Mouse (Mus musculus) layer of hippocampus, adult 11-12 months (tissue): ENCODE data around the gene Nrxn3.
A peak's percentile ranks its signal among the peaks of the same experiment; 100 is the strongest.

Experiments
- DNase-seq: peaks from one replicate; pipeline ENCODE4 v3.0.0; 2022; ENCODE audit warnings: low spot score

Nrxn3 gene

GRCm38 (mm10) chr12:88722691-88723070, at the start of gene Nrxn3:
TSS of gene Nrxn3 (plus strand) at chr12:88722876.
- peak; percentile 75 for DNase-seq

DNA sequence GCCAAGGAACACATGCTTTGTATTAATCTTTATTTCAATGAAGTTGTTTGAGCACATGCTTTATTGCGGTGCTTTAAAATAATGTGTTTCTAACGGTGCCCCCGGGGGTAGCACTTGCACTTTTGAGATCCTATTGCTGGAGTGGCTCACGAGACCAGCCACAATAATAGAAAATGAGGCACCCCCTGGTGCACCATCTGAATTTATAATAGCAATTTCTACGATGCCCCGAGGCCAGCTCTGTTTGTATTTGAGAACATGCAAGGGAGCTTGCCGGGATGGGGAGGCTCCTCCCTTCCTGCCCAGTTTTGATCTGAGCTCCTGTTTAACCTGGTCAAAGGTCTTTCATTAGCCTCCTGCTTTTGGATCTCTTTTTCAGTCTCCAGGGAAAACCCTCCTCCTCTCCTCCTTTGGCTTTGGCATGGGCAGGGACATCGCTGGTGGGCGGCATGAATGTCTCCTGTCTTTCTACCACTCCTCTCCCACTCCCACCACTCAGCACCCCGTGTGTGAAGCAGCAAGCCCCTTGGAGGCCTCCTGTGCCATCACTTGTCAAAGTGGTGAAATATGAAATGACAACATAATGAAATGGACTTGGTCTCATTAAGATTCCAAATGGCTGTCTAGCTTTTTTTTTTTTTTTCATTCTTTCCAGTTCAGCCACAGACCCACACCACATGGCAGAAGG, 18.4 kb upstream of the Nrxn3 start:
- no peak for DNase-seq

DNA sequence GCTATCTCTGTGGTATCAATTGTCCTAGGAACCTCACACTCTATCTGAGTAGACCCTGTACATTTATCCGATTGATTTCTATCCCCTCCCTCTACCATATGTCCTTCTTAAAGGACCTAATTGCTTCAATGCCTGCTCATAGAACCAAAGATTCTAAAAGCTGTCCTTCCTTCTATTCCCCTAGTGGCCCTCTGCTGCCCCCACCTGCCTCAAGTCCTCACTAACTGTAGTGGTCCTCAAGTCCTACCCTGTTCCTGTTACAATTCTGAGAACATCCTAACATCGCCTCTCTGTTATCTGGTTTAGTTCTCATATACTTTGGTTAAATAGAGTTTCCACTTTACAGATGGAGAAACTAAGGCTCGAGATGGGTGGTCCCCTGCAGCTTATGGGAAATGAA, 16.7 kb upstream of the Nrxn3 start:
- no peak for DNase-seq

GRCm38 (mm10) chr12:88707786-88708185, 14.9 kb upstream of the Nrxn3 start:
- DNase-seq, result no peak

- DNase-seq, result no peak
Observed at GRCm38 (mm10) chr12:88709223-88709622, 13.5 kb upstream of the Nrxn3 start.

DNA sequence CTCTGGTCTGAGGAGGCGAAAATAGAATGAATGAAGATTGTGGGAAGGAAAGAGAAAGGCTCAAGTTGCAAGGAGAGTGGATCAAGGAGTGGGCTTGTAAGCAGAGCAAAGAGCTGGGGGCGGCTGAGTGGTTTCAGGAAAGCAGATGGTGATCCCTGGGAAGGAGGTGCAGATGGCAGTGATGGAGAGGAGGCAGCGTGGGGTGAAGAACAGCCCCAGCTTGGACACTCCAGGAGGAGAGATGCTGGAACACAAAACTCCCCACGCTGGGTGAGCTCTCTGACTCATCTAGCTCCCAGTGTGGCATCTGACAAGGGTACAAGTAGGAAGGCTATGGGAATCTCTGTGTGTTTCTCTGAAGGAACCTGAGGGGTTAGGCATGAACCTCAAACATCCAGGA, 9.2 kb upstream of the Nrxn3 start:
- DNase-seq, result peak; percentile 45

- no peak for DNase-seq
Observed at GRCm38 (mm10) chr12:88722031-88722690, 515 bp upstream of the Nrxn3 start.

DNA sequence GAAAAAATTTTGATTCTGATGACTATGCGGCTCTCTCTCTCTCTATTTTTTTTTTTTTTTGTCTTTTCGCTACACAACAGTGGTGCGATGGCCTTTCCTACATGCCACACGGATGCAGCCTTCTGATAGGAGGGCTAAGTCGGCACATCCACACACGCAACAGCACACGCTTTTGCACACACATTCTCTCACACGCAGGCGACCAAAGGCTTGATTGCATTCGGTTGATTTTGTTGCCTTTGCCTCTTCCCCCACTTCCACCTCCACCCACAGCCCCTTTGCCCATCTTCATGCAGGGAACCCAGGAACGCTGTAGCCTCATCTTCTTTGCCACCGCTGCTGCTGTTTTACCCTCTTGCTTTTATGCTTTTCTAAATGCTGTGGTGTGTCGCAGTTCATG, 3.6 kb downstream of the Nrxn3 start:
- no peak for DNase-seq

DNA sequence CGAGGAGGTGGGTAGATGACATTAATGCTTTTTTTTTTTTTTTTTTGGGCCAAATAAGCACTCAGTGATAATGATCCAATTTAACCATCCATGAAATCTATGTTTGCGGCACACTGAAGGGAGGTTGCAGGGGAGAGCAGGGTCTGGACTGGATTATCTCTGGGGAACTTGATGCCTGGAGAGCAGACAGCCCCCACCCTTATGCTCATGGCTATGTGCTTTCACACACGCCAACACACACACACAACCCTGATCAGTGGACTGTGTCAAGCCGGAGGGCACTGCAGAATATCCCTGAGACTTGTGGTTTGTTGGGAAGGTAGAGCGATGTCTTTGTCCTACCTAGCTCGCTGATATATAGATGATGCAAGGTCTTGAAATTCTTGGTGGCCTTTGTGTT, 4.1 kb downstream of the Nrxn3 start:
- no peak for DNase-seq

- DNase-seq, result no peak
Observed at GRCm38 (mm10) chr12:88730720-88731119, 8.0 kb downstream of the Nrxn3 start.

GRCm38 (mm10) chr12:88735045-88735444, 12.4 kb downstream of the Nrxn3 start:
- DNase-seq, result no peak

- DNase-seq, result peak; percentile 28
Observed at GRCm38 (mm10) chr12:88737081-88737480, 14.4 kb downstream of the Nrxn3 start.

DNA sequence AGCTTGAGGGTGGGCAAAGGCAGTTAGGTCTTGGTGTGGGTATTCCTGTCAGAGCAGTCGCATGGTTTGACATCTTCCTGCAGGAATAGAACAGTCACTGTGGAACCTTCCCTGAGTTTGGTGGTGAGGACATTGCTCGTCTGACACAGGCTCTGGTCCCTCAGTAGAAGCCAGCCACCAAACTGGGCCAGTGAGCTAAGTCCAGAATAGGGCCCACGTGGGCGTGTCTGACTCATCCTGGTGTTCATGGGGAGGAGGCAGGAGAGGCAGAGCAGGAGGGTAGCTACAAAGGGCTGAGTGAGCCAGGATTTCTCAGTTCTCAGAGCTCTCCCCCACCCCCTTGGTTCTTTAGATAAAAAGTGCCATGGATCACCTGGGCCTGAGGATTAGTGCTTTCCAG, 15.9 kb downstream of the Nrxn3 start:
- DNase-seq, result peak; percentile 47

GRCm38 (mm10) chr12:88746788-88747187, 24.1 kb downstream of the Nrxn3 start:
- DNase-seq, result no peak

DNA sequence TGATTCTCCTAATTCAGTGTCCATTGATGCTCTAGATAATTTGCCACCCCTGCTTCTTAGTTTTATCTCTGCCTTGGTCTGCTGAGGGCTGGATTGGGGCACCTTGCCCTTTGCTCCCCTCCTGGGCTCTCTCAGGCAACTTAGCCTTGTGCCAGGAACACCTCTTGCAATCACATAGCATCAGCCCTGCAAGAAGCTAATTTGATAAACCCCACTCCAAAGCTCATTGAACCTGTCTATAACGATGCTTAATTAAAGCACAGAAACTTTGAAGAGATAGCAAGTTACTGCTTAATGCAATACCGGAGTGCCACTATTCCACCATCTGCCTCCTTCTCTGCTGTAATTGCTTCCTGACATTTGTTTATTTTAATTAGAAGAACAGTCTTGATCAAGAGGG, 42.1 kb downstream of the Nrxn3 start:
- no peak for DNase-seq

- no peak for DNase-seq
Observed at GRCm38 (mm10) chr12:88774666-88775065, 52.0 kb downstream of the Nrxn3 start.

- DNase-seq, result peak; percentile 15
Observed at GRCm38 (mm10) chr12:88778036-88778435, 55.4 kb downstream of the Nrxn3 start.

DNA sequence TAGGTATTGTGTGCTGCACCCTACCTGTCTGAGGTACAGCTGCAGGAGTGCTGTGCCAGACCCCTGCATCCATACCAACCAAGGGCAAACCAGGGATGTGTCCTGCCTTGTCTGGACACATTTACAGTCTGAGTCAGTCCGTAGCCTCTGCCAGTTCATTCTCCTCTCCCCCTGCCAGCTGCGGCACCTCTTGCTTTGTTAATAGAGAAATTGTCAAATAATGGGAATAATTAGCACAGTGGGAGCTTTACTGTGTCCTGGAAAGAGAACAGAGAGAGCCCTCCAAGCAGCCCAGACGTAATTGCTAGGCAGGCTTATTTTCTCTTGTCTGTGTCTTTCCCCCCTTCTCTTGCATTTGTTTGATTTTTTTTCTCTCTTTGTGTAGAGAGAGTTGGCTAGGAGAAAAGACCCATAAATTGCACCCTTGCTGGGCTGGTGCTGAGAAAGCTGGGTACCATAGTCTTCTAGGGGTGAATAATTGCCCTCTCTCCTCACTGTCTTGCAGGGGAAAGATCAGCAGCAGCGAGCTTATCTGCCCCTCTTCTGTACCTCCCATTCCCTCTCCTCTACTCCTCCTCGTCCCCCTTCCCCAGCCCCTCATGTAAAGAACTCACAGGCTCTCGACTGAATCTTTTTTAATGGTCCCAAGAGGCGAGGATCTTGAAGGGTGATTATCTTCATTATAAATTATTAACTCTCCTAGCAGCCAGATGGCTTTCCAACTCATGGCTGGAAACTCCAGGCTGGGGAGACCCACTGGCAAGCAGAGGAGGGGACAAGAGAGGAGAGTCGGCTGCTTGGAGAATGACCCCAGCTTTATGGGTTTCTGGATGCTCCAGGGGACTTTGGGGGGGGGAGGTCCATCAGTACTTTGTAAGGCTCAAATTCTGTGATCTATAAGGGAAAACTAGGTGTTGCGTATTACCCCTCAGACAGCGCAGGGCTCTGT, 61.8 kb downstream of the Nrxn3 start:
- no peak for DNase-seq

DNA sequence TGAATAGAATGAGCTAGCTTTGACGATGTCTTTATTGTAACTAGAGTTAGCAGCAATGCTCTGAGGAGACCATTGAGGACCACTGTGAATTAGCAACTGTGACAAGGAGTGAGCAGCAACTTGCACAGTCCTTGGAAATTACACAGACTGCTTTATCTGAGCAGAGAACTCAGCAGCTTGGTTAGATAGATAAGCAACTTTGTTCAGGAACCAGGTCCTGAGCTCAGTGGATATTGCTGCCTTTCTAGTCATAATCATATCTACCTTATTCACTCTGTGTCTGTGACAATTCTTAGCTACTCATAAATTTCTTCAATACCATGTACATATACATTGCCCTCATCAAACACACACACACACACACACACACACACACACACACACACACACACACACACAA, 70.6 kb downstream of the Nrxn3 start:
- DNase-seq, result no peak

DNA sequence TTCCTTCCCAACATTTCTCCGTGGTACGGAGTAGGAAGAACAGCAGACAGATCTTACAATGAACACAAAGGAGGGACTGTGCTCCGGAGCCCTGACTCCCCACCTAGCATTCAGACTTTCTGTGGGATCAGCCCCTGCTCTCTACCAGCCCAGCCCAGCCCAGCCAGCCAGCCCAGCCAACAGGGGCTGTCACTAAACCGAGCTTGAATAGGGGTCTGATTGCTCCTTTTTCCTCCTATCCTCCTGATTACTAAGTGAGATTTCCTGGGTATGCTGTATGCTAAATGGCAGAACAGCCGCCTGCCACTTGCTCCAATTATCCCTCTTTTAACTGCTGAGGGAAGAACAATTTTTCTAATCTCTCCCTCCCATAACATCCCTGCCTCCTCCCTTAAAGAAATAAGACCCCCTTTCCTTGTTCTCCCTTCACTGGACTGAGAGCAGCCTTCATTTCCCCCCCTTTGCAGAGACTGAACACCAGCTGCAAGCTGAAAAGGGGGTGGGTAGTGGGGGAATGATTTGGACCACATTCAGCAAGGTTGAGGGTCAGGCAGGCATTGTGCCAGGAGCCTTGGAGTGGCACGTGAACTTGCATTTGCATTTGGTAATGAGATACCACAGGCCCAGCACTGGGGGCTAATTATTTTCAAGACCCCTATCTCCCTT, 78.4 kb downstream of the Nrxn3 start:
- DNase-seq, result no peak

DNA sequence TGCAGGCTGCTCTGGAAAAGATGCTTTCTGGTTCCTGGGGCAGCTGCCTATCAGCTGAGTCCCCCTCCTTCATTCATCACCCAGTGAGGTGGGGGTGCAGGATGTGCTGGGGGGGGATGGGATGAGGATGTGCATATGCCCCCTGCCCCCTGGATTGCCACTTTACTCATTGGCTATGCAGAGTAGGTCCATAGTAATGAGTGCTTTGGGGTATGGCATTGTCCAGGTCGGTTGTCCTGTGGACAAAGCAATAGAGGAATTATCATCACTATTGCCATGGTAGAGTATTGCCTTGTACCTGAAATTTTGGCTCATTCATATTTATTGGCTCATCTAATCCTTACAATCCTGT, 79.0 kb downstream of the Nrxn3 start:
- no peak for DNase-seq

DNA sequence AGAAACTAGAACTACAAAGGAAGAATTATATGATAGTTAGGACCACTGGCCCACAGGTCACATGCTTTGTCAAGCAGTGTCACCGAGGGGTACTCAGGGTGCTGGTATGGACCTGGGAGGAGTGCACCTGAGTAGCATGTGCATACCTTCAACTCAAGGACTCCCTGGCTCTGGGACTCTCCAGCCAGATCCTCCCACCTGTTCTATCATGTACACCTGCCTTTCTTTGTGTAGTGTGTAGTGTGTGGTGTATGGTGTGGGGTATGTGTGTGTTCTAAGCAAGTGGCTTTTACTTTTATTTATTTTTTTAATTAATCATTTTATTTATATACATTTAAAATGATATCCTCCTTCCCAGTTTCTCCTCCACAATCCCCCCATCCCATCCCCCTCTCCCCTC, 86.3 kb downstream of the Nrxn3 start:
- DNase-seq, result no peak
